Mouse (Mus musculus): ENCODE results near the gene Vwf.

The Vwf gene

DNA sequence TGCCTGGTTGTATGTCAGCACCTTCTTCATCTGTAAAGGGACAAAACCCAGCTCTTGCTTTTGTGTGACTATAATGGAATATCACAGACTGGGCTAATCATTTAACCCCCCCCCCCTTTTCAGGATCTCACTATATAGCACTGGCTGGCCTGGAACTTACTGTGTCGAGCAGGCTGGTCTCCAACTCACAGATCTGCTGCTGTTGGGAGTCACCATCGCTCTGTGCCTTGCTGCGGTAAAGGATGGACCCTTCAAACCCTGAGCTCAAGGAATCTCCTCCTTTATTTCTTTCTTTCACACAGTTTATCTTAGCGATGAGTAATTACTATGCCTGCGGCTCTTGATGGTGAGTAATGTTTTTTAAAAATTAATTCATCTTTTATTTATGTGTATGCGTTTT is at the start of gene Vwf:
TSS of gene Vwf (plus strand) at position 301 of the 400 bp plus-strand sequence.
- no peak for DNase-seq (ENCODE audit: low spot score in 2 of 2)

DNA sequence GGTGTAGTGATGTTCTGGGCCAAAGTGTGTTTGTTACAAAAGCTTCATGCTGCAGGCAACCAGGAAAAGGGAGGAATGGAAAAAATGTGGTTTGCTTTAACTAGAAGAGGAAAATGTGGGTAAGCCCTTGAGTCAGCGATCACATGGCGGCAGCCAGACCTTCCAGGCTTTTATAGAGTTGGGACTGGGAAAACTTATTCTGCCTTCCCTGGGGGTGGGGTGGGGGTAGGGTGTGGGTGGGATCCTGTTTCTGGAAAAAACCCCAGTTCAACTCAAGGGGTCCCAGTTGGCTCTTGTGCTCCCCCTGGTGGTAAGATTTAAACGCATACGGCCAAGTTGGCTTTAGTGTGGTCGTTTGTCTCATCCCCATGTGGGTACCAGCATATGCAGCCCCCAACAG is 48.5 kb upstream of the Vwf start:
- no peak for DNase-seq (ENCODE audit: low spot score in 2 of 2)

DNA sequence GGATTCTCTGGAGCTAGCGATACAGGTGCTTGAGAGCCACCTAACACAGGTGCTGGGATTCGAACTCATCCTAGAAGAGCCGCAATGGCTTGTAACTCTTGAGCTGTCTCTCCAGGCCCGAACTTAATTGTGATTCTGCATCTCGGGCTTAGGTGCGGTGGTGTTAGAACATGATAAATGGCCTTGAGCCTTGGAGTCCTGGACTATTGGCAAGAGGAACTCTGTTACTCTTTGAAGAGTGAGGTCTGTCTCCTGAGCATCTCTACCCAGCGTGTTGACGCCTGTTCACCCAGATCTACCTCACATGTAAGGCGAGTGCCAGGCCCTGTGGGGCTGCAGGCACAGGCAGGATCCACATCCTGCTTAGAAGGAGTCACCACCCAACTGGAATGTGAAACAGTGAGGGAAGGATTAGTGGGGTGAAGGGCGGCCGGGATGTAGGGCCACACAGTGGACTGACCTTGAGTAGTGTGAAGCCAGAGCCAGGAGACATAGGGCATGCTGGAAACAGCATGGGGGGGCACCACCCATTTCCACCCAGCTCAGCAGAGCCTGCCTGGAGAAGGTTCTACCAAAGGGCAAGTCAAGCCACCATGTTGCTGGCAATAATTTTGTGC is 43.3 kb upstream of the Vwf start:
- DNase-seq (ENCODE audit: low spot score in 2 of 2) = no peak

DNA sequence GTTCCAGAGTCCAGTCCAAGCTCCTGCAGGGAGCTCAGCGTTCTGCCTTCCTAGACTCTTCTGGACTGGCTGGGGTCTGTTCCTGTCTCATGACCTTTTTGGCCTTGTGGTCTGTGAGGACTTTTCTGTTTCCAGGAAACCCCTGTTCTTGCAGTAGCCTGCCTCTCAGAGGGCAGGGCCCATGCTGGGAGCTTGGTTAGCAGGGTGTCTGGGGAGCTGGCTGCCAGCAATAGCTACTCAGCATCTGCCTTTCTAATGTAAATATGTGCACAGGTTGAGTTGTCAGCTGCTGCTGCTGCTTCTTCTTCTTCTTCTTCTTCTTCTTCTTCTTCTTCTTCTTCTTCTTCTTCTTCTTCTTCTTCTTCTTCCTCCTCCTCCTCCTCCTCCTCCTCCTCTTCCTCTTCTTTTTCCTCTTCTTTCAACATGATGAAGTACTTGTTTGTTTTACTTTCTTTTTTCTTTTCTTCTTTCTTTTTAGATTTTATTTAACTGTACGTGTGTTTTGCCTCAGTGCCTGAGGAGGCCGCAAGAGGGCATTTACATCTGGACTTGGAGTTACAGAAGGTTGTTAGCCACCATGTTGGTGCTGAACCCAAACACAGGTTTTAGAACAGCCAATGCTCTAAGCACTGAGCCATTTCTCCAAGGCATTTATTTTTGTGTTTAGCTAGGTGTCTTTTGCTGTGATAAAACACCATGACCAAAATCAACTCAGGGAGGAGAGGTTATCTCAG is 41.8 kb upstream of the Vwf start:
- DNase-seq (ENCODE audit: low spot score in 2 of 2) = no peak

DNA sequence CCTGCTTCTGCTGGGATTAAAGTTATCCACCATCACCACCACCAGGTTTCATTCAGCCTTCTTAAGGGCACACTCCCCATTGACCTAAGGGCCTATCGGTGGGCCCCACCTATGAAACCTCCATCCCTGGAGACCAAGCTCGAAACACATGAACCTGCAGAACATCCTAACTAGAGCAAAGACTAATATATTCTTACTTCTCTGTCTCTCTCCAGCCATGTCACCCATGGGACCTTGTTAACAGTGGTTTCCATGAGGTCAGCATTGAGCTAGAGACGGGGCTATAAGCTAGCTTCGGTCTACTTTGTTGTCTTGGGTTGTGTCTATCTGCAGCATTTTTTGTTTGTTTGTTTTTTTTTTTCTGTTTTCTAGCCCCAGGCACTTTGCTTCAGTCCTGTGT is 40.1 kb upstream of the Vwf start:
- no peak for DNase-seq (ENCODE audit: low spot score in 2 of 2)

DNA sequence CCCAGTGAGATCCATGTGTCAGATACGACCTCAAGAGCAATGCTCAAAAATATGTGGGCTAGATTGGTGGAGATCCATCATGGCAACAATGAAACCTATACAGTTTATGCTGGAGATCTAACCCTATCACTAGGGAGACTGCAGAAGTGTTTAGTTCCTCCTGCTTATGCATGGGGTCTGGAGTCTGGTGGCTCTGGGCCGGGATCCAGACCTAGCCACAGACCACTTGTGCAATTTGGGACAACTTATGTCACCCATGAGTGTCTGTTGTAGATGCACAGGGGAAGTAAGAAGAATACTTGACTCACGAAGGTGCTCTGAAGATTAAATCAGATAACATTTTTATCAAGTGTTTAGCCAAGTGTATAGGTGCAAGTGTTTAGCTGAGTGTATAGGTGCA is 36.8 kb upstream of the Vwf start:
- DNase-seq (ENCODE audit: low spot score in 2 of 2) = no peak

DNA sequence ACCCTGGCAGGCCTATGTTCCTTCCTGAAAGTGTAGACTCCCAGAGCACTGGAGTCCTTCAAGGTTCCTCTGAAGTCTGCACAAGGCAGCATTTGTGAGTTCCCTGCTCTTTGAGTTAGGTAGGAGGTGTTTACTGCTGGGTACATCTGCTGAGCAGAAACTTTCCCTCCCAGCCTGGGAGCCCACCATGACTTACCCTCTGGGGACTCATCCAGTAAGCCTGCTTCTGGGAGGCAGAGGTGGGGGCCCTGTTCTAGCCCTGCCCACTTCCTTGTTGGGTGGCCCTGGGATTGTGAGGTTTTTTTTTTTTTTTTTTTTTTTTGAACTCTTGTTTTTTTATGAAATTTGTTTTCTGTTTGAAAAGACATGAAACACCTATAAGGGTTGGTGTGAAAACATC is 35.9 kb upstream of the Vwf start:
- no peak for DNase-seq (ENCODE audit: low spot score in 2 of 2)

DNA sequence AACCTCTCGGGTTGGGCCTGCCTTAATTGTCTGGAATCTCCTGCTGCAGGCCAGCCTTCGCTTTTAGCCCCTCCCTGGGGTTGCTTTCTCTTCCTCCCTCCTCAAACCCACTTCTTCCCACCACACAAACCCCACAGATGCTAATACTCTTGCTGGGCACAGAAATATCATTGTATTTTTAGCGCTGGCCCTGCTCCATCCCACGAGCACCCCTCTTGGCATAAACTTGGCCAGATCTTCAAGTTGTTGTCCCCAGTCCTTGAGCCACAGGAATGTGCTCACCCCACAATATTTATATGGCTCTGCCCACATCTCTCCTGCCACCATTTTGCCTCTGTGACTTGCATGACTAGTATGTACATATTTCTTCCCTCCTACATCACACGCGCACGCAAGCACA is 35.4 kb upstream of the Vwf start:
- DNase-seq (ENCODE audit: low spot score in 2 of 2) = no peak

DNA sequence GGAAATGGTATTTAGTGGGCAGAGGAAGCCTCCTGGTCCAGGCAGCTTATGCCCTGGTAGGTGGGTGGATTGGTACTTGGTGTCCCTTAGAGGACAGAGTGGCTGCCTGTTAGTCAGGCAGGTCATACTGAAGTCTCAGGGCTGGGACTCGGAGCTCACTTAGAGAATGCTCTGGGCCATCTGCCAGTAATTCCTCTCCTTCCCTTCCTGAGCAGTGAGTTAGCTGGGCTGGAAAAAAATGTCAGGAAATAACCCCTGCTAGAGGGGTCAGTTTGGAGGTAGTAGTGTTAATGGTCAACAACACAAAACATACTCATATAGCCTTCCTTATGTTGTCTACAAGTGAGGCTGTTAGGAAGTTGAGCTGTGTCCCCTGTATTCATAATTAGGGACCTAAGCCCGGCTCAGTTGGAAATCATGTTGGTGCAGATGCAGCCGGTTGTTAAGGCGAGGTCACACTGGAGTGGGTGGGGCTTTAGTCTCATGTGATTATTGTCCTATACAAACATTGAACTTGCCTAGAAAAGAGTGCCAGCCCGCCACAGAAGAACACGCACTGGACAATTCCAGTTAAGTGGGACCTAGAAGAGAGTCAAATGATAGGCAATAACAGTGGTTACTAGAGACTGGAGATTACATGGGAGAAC is 33.5 kb upstream of the Vwf start:
- DNase-seq (ENCODE audit: low spot score in 2 of 2) = no peak

DNA sequence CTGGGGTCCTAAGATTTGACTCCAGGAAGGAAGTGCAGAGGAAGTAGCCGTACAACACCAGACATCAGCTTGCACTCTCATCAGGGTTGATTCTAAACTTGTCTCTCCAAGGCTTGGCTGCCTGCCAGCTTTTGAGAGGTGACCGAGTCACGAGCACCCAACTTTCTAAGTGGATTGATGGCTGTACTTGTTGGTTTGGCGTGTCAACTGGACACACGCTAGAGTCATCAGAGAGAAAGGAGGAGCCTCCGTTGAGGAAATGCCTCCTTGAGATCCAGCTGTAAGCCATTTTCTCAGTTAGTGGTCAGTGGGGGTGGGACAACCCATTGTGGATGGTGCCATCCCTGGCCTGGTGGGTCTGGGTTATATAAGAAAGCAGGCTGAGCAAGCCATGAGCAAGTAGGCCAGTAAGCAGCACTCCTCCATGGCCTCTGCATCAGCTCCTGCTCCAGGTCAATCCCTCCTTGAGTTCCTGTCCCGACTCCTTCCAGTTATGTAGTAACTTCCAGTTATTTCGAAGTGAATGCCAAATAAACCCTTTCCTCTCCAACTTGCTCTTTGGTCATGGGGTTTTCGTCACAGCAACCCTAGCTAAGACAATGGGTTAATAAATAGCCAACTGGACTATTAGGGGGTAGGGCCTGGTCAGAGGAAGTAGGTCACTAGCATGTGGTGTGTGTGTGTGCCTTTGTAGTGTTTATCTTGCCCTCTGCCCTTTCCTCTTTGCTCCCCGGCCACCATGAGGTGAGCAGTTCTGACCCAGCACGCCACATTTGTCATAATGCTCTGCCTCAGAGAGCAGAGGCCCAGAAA is 30.9 kb upstream of the Vwf start:
- no peak for DNase-seq (ENCODE audit: low spot score in 2 of 2)

DNA sequence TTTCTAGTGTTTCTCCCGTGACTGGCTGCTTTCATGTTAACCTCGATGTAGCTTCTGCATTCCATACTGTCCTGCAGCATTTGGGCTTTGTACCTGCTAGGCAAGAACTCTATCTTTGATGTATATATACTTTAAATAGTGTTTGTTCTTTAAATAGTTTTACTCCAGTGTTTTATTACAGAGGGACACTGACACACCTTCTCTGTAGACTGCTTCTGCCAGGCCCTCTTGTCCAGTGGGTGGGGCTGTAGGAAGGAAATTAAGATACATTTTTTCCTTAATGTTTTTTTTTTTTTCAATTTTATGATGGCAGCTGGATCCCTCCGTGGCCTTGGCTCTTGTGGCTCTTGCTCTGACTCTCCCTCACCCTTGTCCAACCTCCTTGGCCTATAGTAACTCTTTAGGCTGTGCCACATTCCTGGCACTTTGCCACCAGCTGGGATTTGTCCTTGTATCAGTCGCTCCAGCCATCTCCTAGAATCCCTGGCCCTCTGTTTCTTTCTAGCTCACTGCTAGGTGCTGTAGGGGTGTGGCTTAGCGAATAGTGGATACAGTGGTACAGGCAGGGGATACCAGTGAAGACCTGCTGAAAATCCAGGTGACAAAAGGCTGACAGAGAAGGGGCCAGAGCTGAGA is 24.9 kb upstream of the Vwf start:
- no peak for DNase-seq (ENCODE audit: low spot score in 2 of 2)

DNA sequence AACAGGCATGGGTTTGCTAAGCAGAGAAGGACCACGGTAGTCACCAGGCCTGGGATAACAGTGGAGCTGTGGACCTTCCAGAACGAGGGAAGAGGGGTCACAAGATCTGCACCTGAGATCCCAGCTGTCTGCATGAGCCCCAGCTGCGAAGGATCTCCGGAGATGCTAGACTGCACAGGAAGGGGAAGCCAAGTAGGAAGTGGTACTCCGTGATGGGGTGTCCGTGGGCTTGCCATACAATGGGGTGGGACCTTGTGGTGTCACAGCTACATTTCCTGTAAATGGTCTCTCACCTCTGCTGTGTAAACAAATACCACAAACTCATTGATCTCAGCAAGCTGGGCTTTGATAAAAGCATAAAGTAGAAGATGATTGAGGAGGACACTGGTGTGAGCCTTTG is 22.5 kb upstream of the Vwf start:
- DNase-seq (ENCODE audit: low spot score in 2 of 2) = no peak

DNA sequence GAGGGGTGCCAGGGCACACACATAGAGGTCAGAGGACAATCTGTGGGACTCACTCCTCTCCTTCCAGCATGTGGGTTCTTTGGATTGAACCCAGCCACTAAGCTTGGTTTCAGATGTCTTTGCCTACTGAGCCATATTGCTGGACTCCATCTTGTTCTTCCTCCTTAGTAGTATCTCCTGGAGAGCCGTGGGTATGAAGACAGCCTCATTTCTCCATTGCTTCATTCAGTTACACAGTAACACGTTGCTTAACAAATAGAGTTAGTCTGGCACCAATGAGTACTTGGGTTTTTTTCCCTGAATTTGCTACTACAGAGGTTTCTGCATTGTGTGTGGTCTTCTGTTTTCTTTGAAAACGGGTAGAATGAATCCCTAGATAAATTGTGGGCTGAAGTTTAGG is 20.5 kb upstream of the Vwf start:
- DNase-seq (ENCODE audit: low spot score in 2 of 2) = no peak

DNA sequence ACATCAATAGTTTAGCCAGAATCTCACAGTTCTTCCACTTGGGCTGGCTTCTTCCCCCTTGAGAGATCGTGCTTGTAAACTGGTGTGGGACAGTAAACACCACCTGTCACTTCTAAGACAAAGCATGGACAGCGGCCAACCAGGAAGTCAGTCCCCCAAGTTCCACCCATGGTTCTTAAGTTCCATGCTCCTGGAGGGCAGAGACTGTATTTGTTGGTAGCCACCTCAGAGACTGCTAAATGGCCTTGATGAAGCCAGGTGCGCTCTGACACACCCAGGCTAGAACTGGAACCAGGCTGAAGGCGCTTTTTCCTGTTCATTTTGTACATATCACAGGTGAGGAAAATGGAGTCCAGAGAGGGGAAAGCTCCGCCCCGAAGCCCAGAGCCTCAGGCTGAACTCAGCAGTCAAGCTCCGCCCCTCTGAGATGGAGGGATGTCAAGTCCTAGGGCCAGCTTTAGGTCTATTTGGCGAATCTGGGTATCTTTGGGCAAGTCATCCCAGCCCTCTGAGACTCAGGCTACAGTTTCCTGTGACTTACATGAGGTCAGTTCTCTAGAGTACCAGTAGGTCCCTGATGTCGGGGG is 17.9 kb upstream of the Vwf start:
- DNase-seq (ENCODE audit: low spot score in 2 of 2) = no peak

DNA sequence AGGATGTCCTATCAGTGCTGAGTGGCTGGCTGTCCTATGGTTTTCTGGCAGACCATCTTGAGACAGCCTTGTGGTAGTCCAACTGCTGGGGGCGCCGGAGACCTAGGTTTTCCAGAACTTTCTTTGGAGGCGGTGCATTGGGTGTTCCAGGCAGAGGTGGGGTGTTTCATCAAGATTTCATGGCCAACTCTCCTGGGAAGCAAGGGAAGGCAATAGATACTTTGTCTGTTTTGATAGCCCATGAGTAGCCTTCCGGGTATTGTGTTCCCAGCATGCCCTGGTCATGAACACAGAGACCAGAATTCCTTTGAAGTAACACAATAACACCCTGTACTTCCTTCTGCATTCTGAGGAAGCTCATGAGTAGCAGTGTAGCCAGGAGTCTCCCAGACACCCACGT is 17.1 kb upstream of the Vwf start:
- no peak for DNase-seq (ENCODE audit: low spot score in 2 of 2)

DNA sequence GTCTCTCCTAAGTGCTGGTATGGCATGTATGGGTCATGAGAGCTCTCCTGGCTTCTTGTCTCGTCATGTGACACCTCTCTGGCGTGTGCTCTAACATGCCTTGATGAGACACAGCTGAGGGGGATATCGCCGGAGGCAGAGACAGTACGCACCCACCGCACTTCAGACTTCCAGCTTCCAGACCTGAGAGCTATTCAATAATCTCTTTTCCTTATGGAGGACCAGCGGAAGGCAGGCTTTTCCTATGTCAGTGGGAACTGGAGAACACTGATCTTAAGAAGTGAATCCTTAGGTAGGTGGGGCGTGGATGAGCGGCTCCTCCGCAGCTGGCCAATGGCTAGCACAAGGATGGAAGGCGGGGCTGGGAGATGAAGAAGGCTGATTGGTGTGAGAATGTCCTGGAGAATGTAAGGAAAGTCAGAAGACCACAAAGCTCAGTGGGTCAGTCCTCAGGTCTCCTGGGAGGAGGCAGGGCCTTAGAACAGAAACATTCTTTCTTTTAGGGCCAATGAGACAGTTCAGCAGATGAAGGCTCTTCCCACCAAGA is 13.4 kb upstream of the Vwf start:
- no peak for DNase-seq (ENCODE audit: low spot score in 2 of 2)

DNA sequence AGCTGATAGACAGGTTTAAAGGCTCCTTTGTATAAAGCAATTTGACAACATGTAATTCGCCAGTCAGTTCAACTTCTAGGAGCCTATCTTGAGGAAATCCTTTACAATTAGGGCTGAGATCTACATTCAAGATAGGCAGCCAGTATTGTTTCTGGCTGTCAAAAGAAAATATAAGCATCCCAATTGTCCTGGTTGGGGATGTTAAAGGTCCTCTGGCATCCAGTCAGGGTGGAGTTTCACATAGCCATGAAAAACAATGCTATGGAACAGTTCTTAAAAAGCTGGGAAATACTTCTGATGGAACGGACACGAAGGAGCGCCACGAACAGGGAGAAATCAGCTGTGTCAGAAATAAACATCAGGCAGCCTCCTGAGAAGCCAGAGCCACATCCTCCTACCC is 11.6 kb upstream of the Vwf start:
- DNase-seq (ENCODE audit: low spot score in 2 of 2) = no peak

DNA sequence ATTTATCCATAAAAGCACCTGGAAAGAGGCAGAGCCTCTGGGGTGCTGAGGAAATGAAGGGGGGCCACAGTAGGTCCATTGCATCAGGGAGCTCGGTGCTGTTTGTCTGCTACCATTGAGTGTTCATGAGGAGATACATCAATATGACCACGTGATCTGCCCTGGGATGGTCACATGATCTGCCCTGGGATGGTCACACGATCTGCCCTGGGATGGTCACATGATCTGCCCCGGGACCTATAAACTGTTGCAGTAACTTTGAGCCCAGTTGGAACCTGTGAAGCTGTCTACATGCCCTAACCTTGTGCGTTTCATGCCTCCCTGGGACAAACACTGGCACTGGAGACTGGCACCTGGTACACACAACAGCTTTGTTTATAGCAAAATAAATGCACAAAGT is 8.1 kb upstream of the Vwf start:
- DNase-seq (ENCODE audit: low spot score in 2 of 2) = no peak

DNA sequence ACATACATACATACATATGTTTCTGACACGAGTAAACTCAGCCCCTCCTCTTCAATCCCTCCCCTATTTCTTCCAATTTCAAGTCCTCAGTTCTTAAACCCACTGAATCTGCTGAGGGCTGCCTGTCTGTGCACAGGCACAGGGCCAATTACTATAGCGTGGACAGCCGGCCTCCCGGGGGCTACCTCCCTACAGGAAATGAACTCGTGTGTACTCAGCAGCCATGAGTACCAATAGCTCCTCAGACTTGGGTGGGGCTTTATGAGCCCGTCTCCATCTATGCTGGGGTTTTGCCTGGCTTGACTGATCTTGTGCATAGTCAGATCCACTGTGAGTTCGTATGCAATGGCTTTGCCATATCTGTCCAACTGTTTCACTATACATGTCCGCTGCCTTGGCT is 7.2 kb upstream of the Vwf start:
- DNase-seq (ENCODE audit: low spot score in 2 of 2) = no peak

DNA sequence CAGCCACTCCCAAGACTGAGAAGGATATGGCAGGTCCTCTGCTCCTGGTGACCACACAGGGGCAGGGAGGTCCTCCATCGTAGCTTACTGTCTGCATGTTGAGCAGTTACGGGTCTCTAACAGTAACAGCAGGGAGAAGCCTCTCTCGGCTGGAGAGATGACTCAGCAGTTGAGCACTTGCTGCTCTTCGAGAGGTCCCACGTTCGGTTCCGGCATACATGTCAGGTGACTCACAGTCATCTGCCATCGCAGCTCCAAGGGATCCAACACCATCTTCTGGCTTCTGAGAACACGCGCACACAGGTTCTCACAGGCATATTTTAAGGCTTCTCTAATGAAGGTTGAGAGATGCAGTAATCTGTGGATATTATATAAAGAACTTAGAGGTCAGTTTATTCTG is 6.4 kb upstream of the Vwf start:
- no peak for DNase-seq (ENCODE audit: low spot score in 2 of 2)

DNA sequence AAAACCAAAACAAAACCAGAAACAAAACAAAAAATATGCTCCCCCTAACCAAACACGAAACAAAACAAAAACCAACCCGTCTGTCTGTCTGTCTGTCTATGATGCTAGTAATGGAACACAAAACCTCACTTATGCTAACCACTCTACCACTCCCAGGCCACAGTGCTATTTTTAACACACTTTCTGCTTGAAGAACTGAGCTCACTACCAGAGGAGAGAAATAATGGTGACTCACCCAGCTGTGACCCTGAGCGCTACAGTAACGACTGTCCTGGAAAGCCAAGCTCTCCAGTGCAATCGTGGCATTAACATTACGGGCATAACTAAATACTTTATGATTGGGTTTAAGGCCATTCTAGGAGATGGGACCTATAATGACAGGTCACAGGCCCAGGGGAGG is 5.7 kb upstream of the Vwf start:
- DNase-seq (ENCODE audit: low spot score in 2 of 2) = no peak
